22 mouse cellular contexts compared by ENCODE assay signal in genomic region chr15:11084993-11085365, GRCm38 (mm10). TPM values are rescaled to one million over a fixed set of nuclear protein-coding genes. Genes with fewer than 3 reads are reported as not detected.
DNase-seq lines count a peak whose midpoint lies in the region; ATAC-seq and TF ChIP-seq lines count a peak whose summit lies in the region.
"Had no signal": no experiment of that assay in that cellular context is flagged by ENCODE, and none has a peak within 500 bp of the region (broad histone marks: within the 10 kb centered on the region; RNA-seq: fewer than 3 reads in every experiment).

No protein-coding gene starts in this region.

- H3K9me3 ChIP-seq in heart, embryonic 13.5 days = no peaks in the 10 kb centered on the region
- H3K9me3 ChIP-seq in midbrain, embryonic 10.5 days (replicated peaks) = no peaks in the 10 kb centered on the region
- no peaks in the 10 kb centered on the region for H3K9me3 ChIP-seq in midbrain, postnatal 0 days (ENCODE audit: low read length)
- H3K9me3 ChIP-seq: heart, embryonic 12.5 days; stomach, embryonic 15.5 days had no signal

- H3K36me3 ChIP-seq in heart, embryonic 13.5 days = no peaks in the 10 kb centered on the region
- H3K36me3 ChIP-seq in midbrain, embryonic 10.5 days = no peaks in the 10 kb centered on the region
- H3K36me3 ChIP-seq in midbrain, postnatal 0 days (ENCODE audit: insufficient read depth, low read length) = no peaks in the 10 kb centered on the region
- H3K36me3 ChIP-seq in heart, adult 2 months (ENCODE audit: control insufficient read depth, insufficient read depth, low read length) = no peaks in the 10 kb centered on the region
- H3K36me3 ChIP-seq: heart, embryonic 12.5 days; stomach, embryonic 15.5 days had no signal

- intact Hi-C loops in heart, adult 2 months (cut with DNase I) = no loop called here

- TF ChIP-seq CTCF in midbrain, postnatal 0 days (IDR thresholded peaks at IDR 0.05) = no peak
- TF ChIP-seq CTCF in embryonic fibroblast, embryonic 13.5 days (IDR thresholded peaks at IDR 0.05; ENCODE audit: borderline replicate concordance, insufficient read depth, low read length) = no peak
- no peak for TF ChIP-seq CTCF in heart, adult 2 months (IDR thresholded peaks at IDR 0.05)

- H3K4me2 ChIP-seq in heart, embryonic 13.5 days = no peak overlapping the region
- no peak overlapping the region for H3K4me2 ChIP-seq in midbrain, postnatal 0 days (ENCODE audit: low read depth, low read length, poor library complexity, severe bottlenecking)
- H3K4me2 ChIP-seq: heart, embryonic 12.5 days; stomach, embryonic 15.5 days had no signal

- no peak for ATAC-seq in heart, embryonic 13.5 days (ENCODE audit: extremely low read depth, insufficient number of reproducible peaks, low FRiP score, low TSS enrichment)
- ATAC-seq in midbrain, postnatal 0 days (ENCODE audit: low FRiP score) = no peak
- ATAC-seq in frontal cortex, adult (ENCODE audit: low TSS enrichment) = no peak

- no peak for DNase-seq in heart, postnatal 4 days
- DNase-seq in midbrain, embryonic 10.5 days (ENCODE audit: low spot score) = peak; percentile 16
- DNase-seq in midbrain, postnatal 0 days (ENCODE audit: low spot score) = no peak
- peak; percentile 55 for DNase-seq in yolk sac, embryonic 10.5 days (ENCODE audit: low spot score)
- no peak for DNase-seq in heart, adult 2 months
- DNase-seq: adrenal gland, adult 2 months; cerebellum, adult 11 months; gastrocnemius, postnatal 25 days; kidney, adult 11 months; kidney, postnatal 14 days; retina, postnatal 1 day; thymus, postnatal 25 days had no signal

- no peak for TF ChIP-seq POLR2A in embryonic fibroblast, embryonic 13.5 days (IDR thresholded peaks at IDR 0.05; ENCODE audit: low read depth, low read length)
- TF ChIP-seq POLR2A in heart, adult 2 months (IDR thresholded peaks at IDR 0.05; ENCODE audit: insufficient read depth, low read depth, low read length) = no peak

- H3K27me3 ChIP-seq in heart, embryonic 13.5 days (replicated peaks) = no peaks in the 10 kb centered on the region
- H3K27me3 ChIP-seq in midbrain, embryonic 10.5 days (ENCODE audit: low read depth, poor library complexity, severe bottlenecking) = no peaks in the 10 kb centered on the region
- no peaks in the 10 kb centered on the region for H3K27me3 ChIP-seq in midbrain, postnatal 0 days (ENCODE audit: insufficient read depth, low read length)
- no peaks in the 10 kb centered on the region for H3K27me3 ChIP-seq in heart, adult 2 months (ENCODE audit: control insufficient read depth, insufficient read depth, low read length)
- H3K27me3 ChIP-seq: heart, embryonic 12.5 days; stomach, embryonic 15.5 days had no signal

- 42% methylated on average over 1 of the region's 1 CpGs for WGBS in heart, embryonic 13.5 days
- 22% methylated on average over 1 of the region's 1 CpGs for WGBS in midbrain, embryonic 10.5 days
- WGBS in midbrain, postnatal 0 days = 52% methylated on average over 1 of the region's 1 CpGs
- WGBS in heart, adult 2 months = 55% methylated on average over 1 of the region's 1 CpGs

- H3K4me3 ChIP-seq in heart, embryonic 13.5 days = no peak overlapping the region
- H3K4me3 ChIP-seq in midbrain, embryonic 10.5 days = no peak overlapping the region
- no peak overlapping the region for H3K4me3 ChIP-seq in midbrain, postnatal 0 days (ENCODE audit: low read depth, low read length)
- no peak overlapping the region for H3K4me3 ChIP-seq in embryonic fibroblast, embryonic 13.5 days (ENCODE audit: insufficient read depth, low read length)
- H3K4me3 ChIP-seq in heart, adult 2 months = no peak overlapping the region
- H3K4me3 ChIP-seq: erythroblast, embryonic 14.5 days; heart, embryonic 12.5 days; stomach, embryonic 15.5 days had no signal

- H3K4me1 ChIP-seq in heart, embryonic 13.5 days = peaks cover 8% of the 10 kb centered on the region; the same call in 1 of the 2 replicates
- peaks cover 22% of the 10 kb centered on the region for H3K4me1 ChIP-seq in midbrain, embryonic 10.5 days
- no peaks in the 10 kb centered on the region for H3K4me1 ChIP-seq in midbrain, postnatal 0 days (ENCODE audit: insufficient read depth, low read length)
- H3K4me1 ChIP-seq in embryonic fibroblast, embryonic 13.5 days (ENCODE audit: control insufficient read depth, insufficient read depth, low read length) = peaks cover 22% of the 10 kb centered on the region
- H3K4me1 ChIP-seq in heart, adult 2 months (ENCODE audit: control insufficient read depth, insufficient read depth, low read length) = peaks cover 2% of the 10 kb centered on the region
- H3K4me1 ChIP-seq: stomach, embryonic 15.5 days had no signal

- H3K9ac ChIP-seq in heart, embryonic 13.5 days = no peak overlapping the region
- no peak overlapping the region for H3K9ac ChIP-seq in midbrain, postnatal 0 days (replicated peaks; ENCODE audit: low read length, poor library complexity, severe bottlenecking)
- no peak overlapping the region for H3K9ac ChIP-seq in heart, adult 2 months (ENCODE audit: low read depth, low read length)
- H3K9ac ChIP-seq: heart, embryonic 12.5 days; liver, embryonic 14.5 days; stomach, embryonic 15.5 days had no signal

- TF ChIP-seq EP300 in heart, adult 2 months (IDR thresholded peaks at IDR 0.05; ENCODE audit: insufficient read depth, low read depth, low read length) = no peak

- 0 out of 2 replicates have a peak overlapping the region, but pooled peaks have one; percentile 28 for H3K27ac ChIP-seq in heart, embryonic 13.5 days (replicated peaks)
- peak overlapping the region; percentile 38; the same call in 1 of the 2 replicates for H3K27ac ChIP-seq in midbrain, embryonic 10.5 days (replicated peaks)
- H3K27ac ChIP-seq in midbrain, postnatal 0 days (ENCODE audit: low read depth, low read length) = no peak overlapping the region
- peak overlapping the region; percentile 100 for H3K27ac ChIP-seq in embryonic fibroblast, embryonic 13.5 days (ENCODE audit: insufficient read depth, low read length)
- no peak overlapping the region for H3K27ac ChIP-seq in heart, adult 2 months
- H3K27ac ChIP-seq: liver, embryonic 14.5 days had no signal

- no peaks in the 10 kb centered on the region for H3K79me2 ChIP-seq in heart, adult 2 months (replicated peaks; ENCODE audit: control insufficient read depth, insufficient read depth, low read length)

RNA-seq across cellular contexts. Expression of gene Adamts12, which starts 20.4 kb away (rescaled TPM):
- polyA plus RNA-seq in heart, embryonic 13.5 days (2015; fragmentation: Nextera tagmentation; extraction: Ambion mirVana) = 0.98 and 1.2 TPM in 2 replicates
- total RNA-seq in heart, postnatal 4 days (2021) = 10 to 100 TPM; 16.4 to 18.4 TPM
- 1.7 and 2.0 TPM in 2 replicates for polyA plus RNA-seq in midbrain, embryonic 10.5 days (2016; fragmentation: Nextera tagmentation; extraction: Ambion mirVana)
- total RNA-seq in midbrain, postnatal 0 days (2014; rRNA removed) = 7.4 and 8.6 TPM in 2 replicates
- 0.88 and 0.94 TPM in 2 replicates for polyA plus RNA-seq in midbrain, postnatal 0 days (2015; fragmentation: Nextera tagmentation; extraction: Ambion mirVana)
- polyA plus RNA-seq in embryonic fibroblast, embryonic 13.5 days (2011; ENCODE audit: insufficient read length, low read depth, missing spikeins) = 35.1 and 40.9 TPM in 2 replicates
- 1 to 10 TPM; 1.3 to 2.7 TPM for total RNA-seq in heart, adult 2 months (2021)
- 0.64 and 1.7 TPM in 2 replicates for polyA plus RNA-seq in heart, adult 2 months (2012; rRNA removed)
- total RNA-seq: megakaryocyte, adult 5-6 weeks; neutrophil, adult 5-6 weeks had no signal

RNA-seq across cellular contexts. Expression of gene Rxfp3, which starts 47.2 kb away (rescaled TPM):
- polyA plus RNA-seq in heart, embryonic 13.5 days (2015; fragmentation: Nextera tagmentation; extraction: Ambion mirVana) = 0.07 TPM in 1 of 2 replicates, not detected in the other
- under 1 TPM; 0.05 to 0.09 TPM for total RNA-seq in heart, postnatal 4 days (2021)
- polyA plus RNA-seq in midbrain, embryonic 10.5 days (2016; fragmentation: Nextera tagmentation; extraction: Ambion mirVana) = 0.33 and 0.82 TPM in 2 replicates
- 5.1 and 5.6 TPM in 2 replicates for total RNA-seq in midbrain, postnatal 0 days (2014; rRNA removed)
- polyA plus RNA-seq in midbrain, postnatal 0 days (2015; fragmentation: Nextera tagmentation; extraction: Ambion mirVana) = 2.4 and 2.7 TPM in 2 replicates
- 0.28 TPM in 1 of 2 replicates, not detected in the other for polyA plus RNA-seq in embryonic fibroblast, embryonic 13.5 days (2011; ENCODE audit: insufficient read length, low read depth, missing spikeins)
- total RNA-seq in heart, adult 2 months (2021) = under 1 TPM; 0.05 to 0.09 TPM
- polyA plus RNA-seq in heart, adult 2 months (2012; rRNA removed) = 0.06 and 0.08 TPM in 2 replicates
- total RNA-seq: adrenal gland, adult 2 months; gastrocnemius, postnatal 25 days; megakaryocyte, adult 5-6 weeks; neutrophil, adult 5-6 weeks had no signal
- polyA plus RNA-seq: adrenal gland, adult 2 months; erythroblast, embryonic 14.5 days; liver, embryonic 14.5 days; small intestine, adult 2 months had no signal

Comparison
In these comparisons a context has a peak if more than half of its experiments do, and no peak if none do; other contexts are left out.
1. H3K27ac ChIP-seq: peak in heart, embryonic 13.5 days (single experiment), midbrain, embryonic 10.5 days (single experiment) and embryonic fibroblast, embryonic 13.5 days (single experiment); none in midbrain, postnatal 0 days (single experiment) and heart, adult 2 months (single experiment).
2. DNase-seq: peak in midbrain, embryonic 10.5 days (single experiment) and yolk sac, embryonic 10.5 days (single experiment); none in heart, postnatal 4 days (single experiment), midbrain, postnatal 0 days (single experiment) and heart, adult 2 months (0 of 2).
3. RNA of gene Adamts12, which starts 20.4 kb away (polyA plus RNA-seq): 35.1 to 40.9 TPM in embryonic fibroblast, embryonic 13.5 days; 1.7 to 2.0 TPM in midbrain, embryonic 10.5 days, 0.98 to 1.2 TPM in heart, embryonic 13.5 days, 0.88 to 0.94 TPM in midbrain, postnatal 0 days and 0.64 to 1.7 TPM in heart, adult 2 months; every median in the first group is over 10 times any median in the second.